Mouse (Mus musculus) midbrain, embryonic 10.5 days (tissue): ENCODE results near the gene Gm28230. TPM values are rescaled to one million over a fixed set of nuclear protein-coding genes. Genes with fewer than 3 reads are reported as not detected.

Experiments
- DNase-seq: peaks from one replicate; pipeline ENCODE4 v3.0.0-alpha.2; 2017; ENCODE audit warnings: low spot score
- H3K27ac ChIP-seq: fragments of 300-500 bp; sonication (generic); replicated peaks from 2 replicates; pipeline ENCODE4 v1.5.1; 2016; ENCODE audit warnings: mild to moderate bottlenecking
- H3K27me3 ChIP-seq: fragments of 300-500 bp; sonication (generic); 2 replicates; pipeline ENCODE4 v1.6.1; 2016; ENCODE audit warnings: low read depth, mild to moderate bottlenecking; ENCODE audit not compliant: poor library complexity, severe bottlenecking
- H3K36me3 ChIP-seq: fragments of 300-500 bp; sonication (generic); 2 replicates; pipeline ENCODE4 v1.6.1; 2016; ENCODE audit warnings: mild to moderate bottlenecking, moderate library complexity
- H3K4me1 ChIP-seq: fragments of 300-500 bp; sonication (generic); 2 replicates; pipeline ENCODE4 v1.6.1; 2016
- H3K4me3 ChIP-seq: fragments of 300-500 bp; sonication (generic); 2 replicates; pipeline ENCODE4 v1.5.1; 2016; ENCODE audit warnings: mild to moderate bottlenecking, moderate library complexity
- H3K9me3 ChIP-seq: fragments of 300-500 bp; sonication (generic); replicated peaks from 2 replicates; pipeline ENCODE4 v1.6.1; 2016; ENCODE audit warnings: mild to moderate bottlenecking
- WGBS: fragments of 180-500 bp; shearing (Covaris S2); methylation state at CpG from one replicate; pipeline ENCODE4 v1.1.7; 2016; 5-methylcytosine and 5-hydroxymethylcytosine counted together
- polyA plus RNA-seq: library from polyadenylated mRNA; unstranded; fragments of >200 nt; fragmentation: Nextera tagmentation; extraction: Ambion mirVana; gene quantifications from 2 replicates; pipeline ENCODE4 v1.2.1, GENCODE M21; 2016

Gene Gm28230
- polyA plus RNA-seq, 1 experiment from 2014 or later, result not detected

DNA sequence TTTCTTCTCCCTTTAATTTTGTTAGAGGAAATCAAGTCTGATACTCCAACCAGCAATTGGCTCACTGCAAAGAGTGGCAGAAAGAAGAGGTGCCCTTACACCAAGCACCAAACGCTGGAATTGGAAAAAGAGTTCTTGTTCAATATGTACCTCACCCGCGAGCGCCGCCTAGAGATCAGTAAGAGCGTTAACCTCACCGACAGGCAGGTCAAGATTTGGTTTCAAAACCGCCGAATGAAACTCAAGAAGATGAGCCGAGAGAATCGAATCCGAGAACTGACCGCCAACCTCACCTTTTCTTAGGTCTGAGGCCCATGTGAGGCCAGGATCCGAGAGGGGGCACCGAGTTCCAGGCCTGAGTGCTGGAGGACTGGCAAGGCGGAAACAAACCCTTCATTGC is 32.5 kb upstream of the Gm28230 start:
- H3K27me3 ChIP-seq, result peaks cover 100% of the 10 kb centered on the region
- H3K9me3 ChIP-seq, result no peaks in the 10 kb centered on the region
- WGBS, result 2% methylated on average over 16 of the region's 16 CpGs
- H3K36me3 ChIP-seq, result no peaks in the 10 kb centered on the region
- no peak overlapping the region for H3K4me3 ChIP-seq
- no peak overlapping the region for H3K27ac ChIP-seq
- peak; percentile 56 for DNase-seq
- H3K4me1 ChIP-seq, result peaks cover 21% of the 10 kb centered on the region

DNA sequence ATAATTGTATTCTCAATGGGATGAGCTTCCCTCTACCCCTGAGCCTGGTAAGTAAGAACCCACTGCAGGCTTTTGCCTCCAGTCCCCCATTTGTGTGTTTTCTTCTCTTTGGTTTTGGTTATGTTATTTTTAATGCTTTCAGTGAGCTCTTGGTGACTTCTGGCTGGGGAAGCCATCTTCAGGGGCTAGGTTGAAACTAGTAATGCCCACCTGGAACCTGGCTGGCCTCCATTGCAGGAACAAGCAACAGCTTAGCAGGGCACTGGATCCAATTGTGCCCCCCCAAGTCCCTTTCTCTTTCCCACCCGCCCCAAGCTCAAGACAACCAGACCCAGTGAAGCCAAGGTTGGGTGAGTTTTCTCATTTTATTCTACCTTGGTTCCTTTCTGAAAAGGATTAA is 31.1 kb upstream of the Gm28230 start:
- DNase-seq, result peak; percentile 20
- WGBS, result 12% methylated on average over 1 of the region's 1 CpGs
- Histone ChIP-seq H3K4me3 (no peak overlapping the region), H3K4me1 (peaks cover 21% of the 10 kb centered on the region), H3K27me3 (peaks cover 100% of the 10 kb centered on the region), H3K9me3 (no peaks in the 10 kb centered on the region), H3K27ac (no peak overlapping the region), H3K36me3 (no peaks in the 10 kb centered on the region)

DNA sequence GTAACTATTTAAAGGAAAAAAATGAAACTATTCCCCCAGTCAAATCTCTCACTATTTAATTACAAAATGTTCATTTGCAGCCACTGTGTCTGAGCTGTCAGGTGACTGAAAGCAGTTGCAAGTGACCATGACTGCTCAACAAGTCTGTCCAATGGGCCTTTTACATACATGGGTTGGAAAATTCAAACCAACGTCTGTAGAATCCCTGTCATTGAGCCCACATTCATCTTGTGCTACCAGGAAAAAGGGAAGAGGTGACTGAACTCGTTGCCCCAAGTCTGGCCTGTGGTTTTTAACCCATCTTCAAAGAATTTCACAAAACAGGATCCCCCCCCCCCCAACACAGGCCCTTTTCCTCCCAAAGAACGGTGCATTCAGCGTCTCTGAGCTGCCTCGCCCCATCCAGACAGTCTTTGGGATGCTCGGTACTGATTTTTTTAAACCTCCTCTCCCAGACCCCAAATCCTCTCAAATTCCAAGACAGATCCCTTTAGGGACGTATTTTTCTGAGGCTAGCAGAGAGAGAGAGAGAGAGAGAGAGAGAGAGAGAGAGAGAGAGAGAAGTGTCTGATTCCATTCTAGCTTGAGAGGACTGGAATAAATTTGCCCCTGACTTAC is 30.6 kb upstream of the Gm28230 start:
- no peak overlapping the region for H3K27ac ChIP-seq
- no peaks in the 10 kb centered on the region for H3K9me3 ChIP-seq
- H3K4me3 ChIP-seq, result no peak overlapping the region
- peaks cover 21% of the 10 kb centered on the region for H3K4me1 ChIP-seq
- no peaks in the 10 kb centered on the region for H3K36me3 ChIP-seq
- DNase-seq, result peak; percentile 22
- peaks cover 100% of the 10 kb centered on the region for H3K27me3 ChIP-seq
- WGBS, result 3% methylated on average over 7 of the region's 7 CpGs

GRCm38 (mm10) chr2:74696442-74697335 is 29.8 kb upstream of the Gm28230 start:
- WGBS, result under 1% methylated on average over 34 of the region's 34 CpGs
- Histone ChIP-seq H3K27me3 (peaks cover 100% of the 10 kb centered on the region), H3K4me3 (no peak overlapping the region), H3K36me3 (no peaks in the 10 kb centered on the region), H3K27ac (no peak overlapping the region), H3K9me3 (no peaks in the 10 kb centered on the region), H3K4me1 (peaks cover 13% of the 10 kb centered on the region)
- peak; percentile 28 for DNase-seq

DNA sequence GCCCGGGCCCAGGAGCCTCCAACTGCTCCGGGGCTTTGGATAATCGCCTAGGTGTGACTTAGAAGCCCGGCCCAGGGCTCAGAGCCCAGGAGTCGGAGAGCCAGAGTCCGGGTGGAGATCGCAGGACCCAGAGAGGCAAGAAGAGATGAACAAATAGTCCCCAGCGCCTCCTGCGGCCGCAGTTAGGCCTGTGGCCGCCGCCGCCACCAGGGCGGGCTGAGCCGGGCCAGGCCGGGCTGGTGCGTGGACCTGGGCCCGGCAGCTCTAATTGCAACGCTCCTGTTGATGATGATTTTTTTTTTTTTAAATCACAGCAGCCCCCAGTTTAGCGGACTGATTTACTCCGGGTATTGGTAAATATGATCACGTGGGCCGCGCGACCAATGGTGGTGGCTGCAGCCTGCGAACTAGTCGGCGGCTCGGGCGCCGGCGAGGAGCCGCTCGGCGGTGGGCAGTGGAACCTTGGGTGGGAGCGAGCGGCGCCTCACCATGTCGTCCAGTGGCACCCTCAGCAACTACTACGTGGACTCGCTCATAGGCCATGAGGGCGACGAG is 28.9 kb upstream of the Gm28230 start, which contains the start of gene Hoxd9:
Gene Hoxd9 (plus strand): TSS at position 161 of the 555 bp plus-strand sequence.
- under 1% methylated on average over 43 of the region's 43 CpGs for WGBS
- H3K27ac ChIP-seq, result no peak within 1 kb of the TSS
- H3K4me3 ChIP-seq, result peak within 1 kb of the TSS; percentile 44
- peaks cover 100% of the 10 kb centered on the region for H3K27me3 ChIP-seq
- no peaks in the 10 kb centered on the region for H3K9me3 ChIP-seq
- DNase-seq, result peak; percentile 77
- H3K4me1 ChIP-seq, result peaks cover 13% of the 10 kb centered on the region
- H3K36me3 ChIP-seq, result no peaks in the 10 kb centered on the region

GRCm38 (mm10) chr2:74698201-74699052 is 28.1 kb upstream of the Gm28230 start:
- H3K4me3 ChIP-seq, result peak overlapping the region; percentile 44
- WGBS, result under 1% methylated on average over 86 of the region's 86 CpGs
- H3K4me1 ChIP-seq, result peaks cover 13% of the 10 kb centered on the region
- DNase-seq, result peak; percentile 71
- peaks cover 100% of the 10 kb centered on the region for H3K27me3 ChIP-seq
- no peaks in the 10 kb centered on the region for H3K36me3 ChIP-seq
- H3K27ac ChIP-seq, result no peak overlapping the region
- H3K9me3 ChIP-seq, result no peaks in the 10 kb centered on the region

GRCm38 (mm10) chr2:74699053-74699430 is 27.5 kb upstream of the Gm28230 start:
- DNase-seq, result no peak
- no peaks in the 10 kb centered on the region for H3K36me3 ChIP-seq
- H3K27me3 ChIP-seq, result peaks cover 100% of the 10 kb centered on the region
- H3K27ac ChIP-seq, result no peak overlapping the region
- 2% methylated on average over 17 of the region's 17 CpGs for WGBS
- H3K4me3 ChIP-seq, result no peak overlapping the region
- H3K4me1 ChIP-seq, result peaks cover 13% of the 10 kb centered on the region
- H3K9me3 ChIP-seq, result no peaks in the 10 kb centered on the region

- no peaks in the 10 kb centered on the region for H3K36me3 ChIP-seq
- no peak overlapping the region for H3K27ac ChIP-seq
- no peak for DNase-seq
- peaks cover 18% of the 10 kb centered on the region for H3K4me1 ChIP-seq
- H3K9me3 ChIP-seq, result no peaks in the 10 kb centered on the region
- WGBS, result 2% methylated on average over 23 of the region's 23 CpGs
- peaks cover 100% of the 10 kb centered on the region for H3K27me3 ChIP-seq
- no peak overlapping the region for H3K4me3 ChIP-seq
Observed at GRCm38 (mm10) chr2:74699664-74700545, 26.6 kb upstream of the Gm28230 start.

DNA sequence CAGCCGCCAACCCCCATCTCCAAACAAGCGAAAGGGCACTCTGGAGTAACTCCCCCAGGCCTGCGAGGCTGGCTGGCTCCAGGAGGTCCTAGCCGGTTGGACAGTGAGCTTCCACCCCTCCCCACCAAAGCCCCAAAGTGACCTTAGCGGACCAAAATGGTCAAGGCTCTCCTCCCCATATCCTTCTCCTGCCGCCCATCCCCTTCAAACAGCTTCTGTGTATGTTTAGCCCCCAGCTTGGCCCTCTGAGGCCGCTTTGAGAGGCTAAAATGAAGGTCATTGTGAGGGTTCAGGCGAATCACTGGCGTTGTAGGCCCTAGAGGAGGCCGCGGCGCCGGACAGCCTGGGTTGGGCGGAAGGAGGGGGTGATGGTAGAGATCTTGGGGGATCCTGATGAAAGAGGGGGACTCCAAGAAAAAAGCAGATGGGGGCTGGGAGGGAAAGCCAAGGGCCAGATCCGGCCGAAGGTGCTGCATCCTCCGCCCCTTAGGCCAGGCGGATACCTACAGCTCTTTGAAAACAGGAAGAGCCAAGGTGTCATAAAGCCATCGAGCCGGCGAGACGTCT is 25.9 kb upstream of the Gm28230 start:
- DNase-seq, result no peak
- no peak overlapping the region for H3K27ac ChIP-seq
- no peaks in the 10 kb centered on the region for H3K36me3 ChIP-seq
- no peaks in the 10 kb centered on the region for H3K9me3 ChIP-seq
- peaks cover 25% of the 10 kb centered on the region for H3K4me1 ChIP-seq
- WGBS, result 2% methylated on average over 22 of the region's 22 CpGs
- peaks cover 100% of the 10 kb centered on the region for H3K27me3 ChIP-seq
- no peak overlapping the region for H3K4me3 ChIP-seq

- Histone ChIP-seq H3K4me1 (peaks cover 27% of the 10 kb centered on the region), H3K27ac (no peak overlapping the region), H3K9me3 (no peaks in the 10 kb centered on the region), H3K27me3 (peaks cover 100% of the 10 kb centered on the region), H3K36me3 (no peaks in the 10 kb centered on the region), H3K4me3 (no peak overlapping the region)
- 11% methylated on average over 17 of the region's 17 CpGs for WGBS
- peak; percentile 79 for DNase-seq
Observed at GRCm38 (mm10) chr2:74701949-74702819, 24.3 kb upstream of the Gm28230 start.

GRCm38 (mm10) chr2:74702820-74703219 is 23.7 kb upstream of the Gm28230 start:
- H3K4me3 ChIP-seq, result no peak overlapping the region
- no peaks in the 10 kb centered on the region for H3K36me3 ChIP-seq
- no peak for DNase-seq
- no peaks in the 10 kb centered on the region for H3K9me3 ChIP-seq
- no peak overlapping the region for H3K27ac ChIP-seq
- peaks cover 100% of the 10 kb centered on the region for H3K27me3 ChIP-seq
- H3K4me1 ChIP-seq, result peaks cover 23% of the 10 kb centered on the region
- WGBS, result 14% methylated on average over 6 of the region's 6 CpGs
